Mouse (Mus musculus) embryonic facial prominence, embryonic 11.5 days (tissue): ENCODE data around the gene 1700017B05Rik. TPM values are rescaled to one million over a fixed set of nuclear protein-coding genes. Genes with fewer than 3 reads are reported as not detected.
"Not testable (repeated sequence)": the region's sequence is repeated elsewhere in the genome, so short reads cannot be mapped to it uniquely, and the experiment has no call there.

Experiments used
- ATAC-seq: fragments of 200-750 bp; cut with Nextera tagmentation; replicated peaks from 2 replicates; pipeline ENCODE4 v1.8.0; 2017; ENCODE audit warnings: low read depth; ENCODE audit not compliant: insufficient number of reproducible peaks, low FRiP score, low TSS enrichment
- DNase-seq: peaks from one replicate; pipeline ENCODE4 v3.0.0-alpha.2; 2015; ENCODE audit warnings: low spot score
- H3K27ac ChIP-seq: fragments of 300-500 bp; sonication (generic); replicated peaks from 2 replicates; pipeline ENCODE4 v1.5.1; 2014; ENCODE audit warnings: mild to moderate bottlenecking, low read depth, low read length, control low read depth
- H3K27me3 ChIP-seq: fragments of 300-500 bp; sonication (generic); 2 replicates; pipeline ENCODE4 v1.6.1; 2014; ENCODE audit warnings: mild to moderate bottlenecking, low read length, moderate library complexity, mixed read lengths; ENCODE audit not compliant: control insufficient read depth, insufficient read depth
- H3K36me3 ChIP-seq: fragments of 300-500 bp; sonication (generic); replicated peaks from 2 replicates; pipeline ENCODE4 v1.6.1; 2014; ENCODE audit warnings: low read depth, mild to moderate bottlenecking, low read length, moderate library complexity, mixed read lengths; ENCODE audit not compliant: control insufficient read depth, insufficient read depth
- H3K4me1 ChIP-seq: fragments of 300-500 bp; sonication (generic); 2 replicates; pipeline ENCODE4 v1.6.1; 2014; ENCODE audit warnings: low read length, mixed read lengths; ENCODE audit not compliant: control insufficient read depth, insufficient read depth
- H3K4me2 ChIP-seq: fragments of 300-500 bp; sonication (generic); 2 replicates; pipeline ENCODE4 v1.6.1; 2014; ENCODE audit warnings: low read depth, mild to moderate bottlenecking, control low read depth, low read length, moderate library complexity
- H3K4me3 ChIP-seq: fragments of 300-500 bp; sonication (generic); 2 replicates; pipeline ENCODE4 v1.5.1; 2014; ENCODE audit warnings: low read depth, low read length, control low read depth
- H3K9ac ChIP-seq: fragments of 300-500 bp; sonication (generic); replicated peaks from 2 replicates; pipeline ENCODE4 v1.6.1; 2014; ENCODE audit warnings: mild to moderate bottlenecking, control low read depth, low read length
- H3K9me3 ChIP-seq: fragments of 300-500 bp; sonication (generic); replicated peaks from 2 replicates; pipeline ENCODE4 v1.6.1; 2016; ENCODE audit warnings: mild to moderate bottlenecking, low read length, inconsistent platforms, mixed read lengths; ENCODE audit not compliant: control insufficient read depth
- WGBS: fragments of 180-500 bp; shearing (Covaris S2); extraction: QIAGEN DNeasy Blood & Tissue Kit; methylation state at CpG from one replicate; pipeline ENCODE4 v1.1.7; 2014; 5-methylcytosine and 5-hydroxymethylcytosine counted together
- polyA plus RNA-seq: library from polyadenylated mRNA; unstranded; fragments of >200 nt; fragmentation: Nextera tagmentation; extraction: Ambion mirVana; gene quantifications from 2 replicates; pipeline ENCODE4 v1.2.1, GENCODE M21; 2014

Gene 1700017B05Rik
- polyA plus RNA-seq, 1 experiment from 2014 or later: 11.9 TPM

GRCm38 (mm10) chr9:57218776-57219175, 43.6 kb downstream of the 1700017B05Rik start:
- DNase-seq (no peak), ATAC-seq (no peak)
- Histone ChIP-seq H3K9ac (no peak overlapping the region), H3K4me1 (no peaks in the 10 kb centered on the region), H3K9me3 (no peaks in the 10 kb centered on the region), H3K27ac (no peak overlapping the region), H3K4me3 (no peak overlapping the region), H3K27me3 (no peaks in the 10 kb centered on the region), H3K4me2 (no peak overlapping the region), H3K36me3 (no peaks in the 10 kb centered on the region)
- WGBS: 78% methylated on average over 5 of the region's 5 CpGs

- no peak overlapping the region for H3K9ac ChIP-seq
- H3K36me3 ChIP-seq: no peaks in the 10 kb centered on the region
- ATAC-seq (no peak), DNase-seq (no peak)
- no peak overlapping the region for H3K4me2 ChIP-seq
- H3K4me1 ChIP-seq: no peaks in the 10 kb centered on the region
- H3K27me3 ChIP-seq: no peaks in the 10 kb centered on the region
- H3K27ac ChIP-seq: no peak overlapping the region
- H3K4me3 ChIP-seq: no peak overlapping the region
- H3K9me3 ChIP-seq: no peaks in the 10 kb centered on the region
- 74% methylated on average over 6 of the region's 6 CpGs for WGBS
These were observed 45.2 kb downstream of the 1700017B05Rik start for GRCm38 (mm10) chr9:57217220-57217619.

- Histone ChIP-seq H3K27ac (no peak overlapping the region), H3K4me2 (no peak overlapping the region)
These were observed 47.9 kb downstream of the 1700017B05Rik start for GRCm38 (mm10) chr9:57214500-57214899.

GRCm38 (mm10) chr9:57212448-57213222, 49.8 kb downstream of the 1700017B05Rik start:
- no peaks in the 10 kb centered on the region for H3K36me3 ChIP-seq
- no peak overlapping the region for H3K27ac ChIP-seq
- H3K27me3 ChIP-seq: no peaks in the 10 kb centered on the region
- no peaks in the 10 kb centered on the region for H3K4me1 ChIP-seq
- WGBS: 72% methylated on average over 8 of the region's 9 CpGs
- no peak overlapping the region for H3K4me3 ChIP-seq
- no peak overlapping the region for H3K9ac ChIP-seq
- ATAC-seq (no peak), DNase-seq (no peak)
- no peaks in the 10 kb centered on the region for H3K9me3 ChIP-seq
- no peak overlapping the region for H3K4me2 ChIP-seq

More at GRCm38 (mm10) chr9:57214500-57214899, 47.9 kb downstream of the 1700017B05Rik start:
- ATAC-seq: no peak
- no peak overlapping the region for H3K9ac ChIP-seq
- H3K27me3 ChIP-seq: no peaks in the 10 kb centered on the region
- H3K9me3 ChIP-seq: no peaks in the 10 kb centered on the region
- no peak for DNase-seq
- no peak overlapping the region for H3K4me3 ChIP-seq
- 78% methylated on average over 6 of the region's 6 CpGs for WGBS
- no peaks in the 10 kb centered on the region for H3K4me1 ChIP-seq
- H3K36me3 ChIP-seq: no peaks in the 10 kb centered on the region

- H3K4me3 ChIP-seq: no peak overlapping the region
- no peak overlapping the region for H3K9ac ChIP-seq
- no peaks in the 10 kb centered on the region for H3K27me3 ChIP-seq
- no peak overlapping the region for H3K27ac ChIP-seq
- no peaks in the 10 kb centered on the region for H3K36me3 ChIP-seq
- DNase-seq (peak; percentile 72), ATAC-seq (no peak)
- H3K4me1 ChIP-seq: no peaks in the 10 kb centered on the region
- H3K9me3 ChIP-seq: no peaks in the 10 kb centered on the region
- WGBS: 32% methylated on average over 3 of the region's 3 CpGs
- no peak overlapping the region for H3K4me2 ChIP-seq
These were observed 53.1 kb downstream of the 1700017B05Rik start for GRCm38 (mm10) chr9:57209316-57209715.

- Histone ChIP-seq H3K4me3 (no peak overlapping the region), H3K27me3 (no peaks in the 10 kb centered on the region), H3K4me1 (no peaks in the 10 kb centered on the region), H3K36me3 (no peaks in the 10 kb centered on the region), H3K4me2 (no peak overlapping the region), H3K9ac (no peak overlapping the region), H3K27ac (no peak overlapping the region), H3K9me3 (no peaks in the 10 kb centered on the region)
- 65% methylated on average over 2 of the region's 2 CpGs for WGBS
- ATAC-seq (no peak), DNase-seq (no peak)
These were observed 55.5 kb downstream of the 1700017B05Rik start for GRCm38 (mm10) chr9:57206896-57207295.

GRCm38 (mm10) chr9:57203571-57203970, 58.8 kb downstream of the 1700017B05Rik start:
- not testable (repeated sequence) for H3K27ac ChIP-seq, H3K9ac ChIP-seq, H3K4me1 ChIP-seq, H3K9me3 ChIP-seq, H3K4me3 ChIP-seq, H3K36me3 ChIP-seq, DNase-seq, H3K4me2 ChIP-seq, ATAC-seq, H3K27me3 ChIP-seq
- 86% methylated on average over 13 of the region's 13 CpGs for WGBS
